Mouse (Mus musculus): ENCODE data around the gene Mapt. TPM values are rescaled to one million over a fixed set of nuclear protein-coding genes. Genes with fewer than 3 reads are reported as not detected.

Gene Mapt
- polyA plus RNA-seq, 1 experiment from 2014 or later: 10.3 TPM

DNA sequence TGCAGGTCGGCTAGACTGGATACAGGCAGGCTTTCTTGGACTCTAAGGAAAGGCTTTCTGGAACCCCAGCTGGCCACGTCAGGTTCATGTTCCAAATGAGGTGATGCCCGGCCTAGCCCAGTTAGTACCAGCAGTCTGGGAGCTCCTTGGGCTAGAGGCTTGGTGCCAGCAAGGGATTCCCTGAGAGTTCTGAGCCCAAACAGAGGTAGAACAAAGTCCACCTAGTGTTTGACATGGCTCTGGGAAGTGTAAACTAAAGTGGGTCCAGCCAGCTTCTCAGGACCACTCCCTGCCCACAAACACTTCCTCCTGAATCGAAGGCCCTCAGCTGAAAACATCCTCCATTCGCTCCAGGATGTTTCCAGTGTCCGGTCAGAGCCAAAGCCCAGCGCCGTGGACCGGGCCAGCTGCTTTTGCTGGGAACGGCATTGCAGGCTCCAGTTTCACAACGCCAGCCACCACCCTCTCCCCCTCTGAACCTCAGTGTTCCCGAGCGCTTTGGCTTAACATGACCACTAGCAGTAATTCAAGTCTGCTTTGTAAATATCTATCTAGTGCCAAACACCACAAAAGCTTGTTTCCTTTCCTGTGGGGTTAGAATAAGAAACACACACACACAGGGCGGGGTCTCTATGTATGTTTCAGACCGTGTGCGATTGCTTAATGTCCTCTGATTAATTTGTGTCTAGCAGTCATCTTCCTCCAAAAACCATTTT, 85.7 kb downstream of the Mapt start:
- 49% methylated on average over 16 of the region's 16 CpGs for WGBS
- no peak overlapping the region for H3K4me3 ChIP-seq (ENCODE audit: low read length)
- H3K9me3 ChIP-seq (ENCODE audit: low read length): no peaks in the 10 kb centered on the region
- no peak overlapping the region for H3K9ac ChIP-seq (replicated peaks; ENCODE audit: low read length)
- H3K36me3 ChIP-seq (ENCODE audit: insufficient read depth, low read length): no peaks in the 10 kb centered on the region
- no peak overlapping the region for H3K27ac ChIP-seq (ENCODE audit: low read length)
- H3K27me3 ChIP-seq (ENCODE audit: insufficient read depth, low read length): no peaks in the 10 kb centered on the region
- peaks cover 16% of the 10 kb centered on the region for H3K4me1 ChIP-seq (ENCODE audit: insufficient read depth, low read length)
- ATAC-seq (ENCODE audit: low FRiP score, low TSS enrichment): no peak
- H3K4me2 ChIP-seq (replicated peaks; ENCODE audit: low read depth, low read length): peak overlapping the region; percentile 8; the same call in 1 of the 2 replicates

DNA sequence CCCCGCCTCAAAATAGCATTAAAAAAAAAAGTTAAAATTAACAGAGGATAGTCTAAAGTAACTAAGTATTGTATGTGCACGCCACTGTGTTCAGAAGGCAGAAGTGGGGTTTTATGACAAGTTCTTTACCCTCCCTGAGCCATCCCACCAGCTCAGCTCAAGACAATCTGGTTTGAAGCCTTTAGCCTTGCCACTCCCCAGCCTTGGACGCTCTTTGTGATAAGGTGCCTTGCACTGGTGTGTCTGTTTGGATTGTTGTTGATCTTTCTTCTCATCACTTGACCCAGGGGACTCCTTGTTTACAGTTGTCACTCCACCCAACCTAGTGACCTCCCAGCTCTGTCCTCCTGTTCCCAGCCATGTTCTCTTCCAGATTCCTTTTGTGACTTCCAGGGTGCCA, 86.4 kb downstream of the Mapt start:
- no peaks in the 10 kb centered on the region for H3K9me3 ChIP-seq (ENCODE audit: low read length)
- no peaks in the 10 kb centered on the region for H3K27me3 ChIP-seq (ENCODE audit: insufficient read depth, low read length)
- H3K4me2 ChIP-seq (replicated peaks; ENCODE audit: low read depth, low read length): no peak overlapping the region
- 83% methylated on average over 3 of the region's 3 CpGs for WGBS
- H3K4me1 ChIP-seq (ENCODE audit: insufficient read depth, low read length): peaks cover 16% of the 10 kb centered on the region
- no peak overlapping the region for H3K4me3 ChIP-seq (ENCODE audit: low read length)
- no peaks in the 10 kb centered on the region for H3K36me3 ChIP-seq (ENCODE audit: insufficient read depth, low read length)
- ATAC-seq (ENCODE audit: low FRiP score, low TSS enrichment): no peak
- H3K9ac ChIP-seq (replicated peaks; ENCODE audit: low read length): no peak overlapping the region
- no peak overlapping the region for H3K27ac ChIP-seq (ENCODE audit: low read length)

DNA sequence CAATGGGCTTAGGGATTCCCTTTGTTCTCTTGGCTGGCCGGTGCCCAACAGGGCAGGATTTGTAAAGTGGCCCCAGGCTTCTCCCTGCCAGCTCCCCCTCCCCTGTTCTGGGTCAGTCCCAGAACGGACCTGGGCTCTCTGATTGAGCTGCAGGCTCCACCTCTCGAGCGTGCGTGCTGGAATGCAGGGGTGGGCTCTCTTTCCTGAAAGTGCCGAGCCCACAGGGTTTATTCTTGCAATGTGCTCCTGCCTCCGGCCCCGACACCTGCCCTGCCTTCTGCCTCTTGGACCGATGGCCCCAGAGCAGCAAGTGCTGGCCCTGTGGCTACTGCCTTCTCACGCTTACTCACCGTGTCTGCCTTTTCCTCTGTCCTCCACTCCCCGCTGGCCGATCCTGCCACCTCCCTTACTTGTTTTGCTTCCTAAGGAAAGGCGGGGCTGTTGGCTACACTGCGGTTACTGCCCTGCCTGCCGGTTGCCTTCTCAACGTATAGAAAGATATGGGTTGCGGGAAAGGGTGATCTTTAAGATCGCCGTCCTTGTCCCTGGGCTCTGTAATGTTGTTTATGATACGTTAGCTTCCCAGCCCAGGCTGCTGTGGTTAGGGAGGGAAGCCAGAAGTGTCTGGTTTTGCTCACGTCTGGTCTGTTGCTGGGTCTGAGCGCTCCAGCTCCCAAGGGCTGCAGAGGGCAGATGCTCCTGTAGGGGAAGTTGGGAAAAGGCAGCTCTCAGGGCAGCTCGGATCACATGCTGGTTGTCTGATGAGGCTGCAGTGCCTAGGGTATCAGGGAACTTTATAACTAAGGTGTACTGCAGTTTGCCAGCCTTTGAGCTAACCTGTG, 88.0 kb downstream of the Mapt start:
- Histone ChIP-seq H3K9ac (replicated peaks; ENCODE audit: low read length) (peak overlapping the region; percentile 61), H3K4me3 (ENCODE audit: low read length) (peak overlapping the region; percentile 50), H3K9me3 (ENCODE audit: low read length) (no peaks in the 10 kb centered on the region), H3K27ac (ENCODE audit: low read length) (no peak overlapping the region; the same call in 1 of the 2 replicates), H3K4me2 (replicated peaks; ENCODE audit: low read depth, low read length) (peak overlapping the region; percentile 80), H3K36me3 (ENCODE audit: insufficient read depth, low read length) (no peaks in the 10 kb centered on the region), H3K27me3 (ENCODE audit: insufficient read depth, low read length) (no peaks in the 10 kb centered on the region), H3K4me1 (ENCODE audit: insufficient read depth, low read length) (peaks cover 16% of the 10 kb centered on the region)
- under 1% methylated on average over 23 of the region's 24 CpGs for WGBS
- peak; percentile 53 for ATAC-seq (ENCODE audit: low FRiP score, low TSS enrichment)

DNA sequence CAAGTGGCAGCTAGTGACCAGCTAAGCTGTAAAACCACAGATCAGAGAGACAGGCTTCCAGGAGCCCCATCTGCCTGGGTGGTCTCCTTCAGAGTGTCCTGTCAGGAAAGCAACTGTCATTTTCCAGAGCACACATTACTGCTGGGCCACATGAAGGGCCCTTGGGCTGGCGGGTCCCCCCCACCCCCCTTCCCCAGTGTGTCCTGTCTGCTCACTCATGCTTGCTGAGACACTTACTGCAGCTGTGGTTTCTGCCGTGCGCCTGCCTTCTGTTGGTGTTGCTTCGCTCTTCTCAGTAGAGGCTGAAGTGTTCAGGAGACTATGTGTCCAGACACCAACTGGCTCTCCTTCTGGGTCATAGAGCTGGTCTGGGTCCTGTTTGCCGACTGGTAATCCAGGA, 89.3 kb downstream of the Mapt start:
- H3K27ac ChIP-seq (ENCODE audit: low read length): no peak overlapping the region
- H3K27me3 ChIP-seq (ENCODE audit: insufficient read depth, low read length): no peaks in the 10 kb centered on the region
- H3K9ac ChIP-seq (replicated peaks; ENCODE audit: low read length): no peak overlapping the region
- no peaks in the 10 kb centered on the region for H3K36me3 ChIP-seq (ENCODE audit: insufficient read depth, low read length)
- peaks cover 16% of the 10 kb centered on the region for H3K4me1 ChIP-seq (ENCODE audit: insufficient read depth, low read length)
- no peak overlapping the region for H3K4me2 ChIP-seq (replicated peaks; ENCODE audit: low read depth, low read length)
- no peak overlapping the region for H3K4me3 ChIP-seq (ENCODE audit: low read length)
- 37% methylated on average over 5 of the region's 5 CpGs for WGBS
- no peaks in the 10 kb centered on the region for H3K9me3 ChIP-seq (ENCODE audit: low read length)
- ATAC-seq (ENCODE audit: low FRiP score, low TSS enrichment): no peak

DNA sequence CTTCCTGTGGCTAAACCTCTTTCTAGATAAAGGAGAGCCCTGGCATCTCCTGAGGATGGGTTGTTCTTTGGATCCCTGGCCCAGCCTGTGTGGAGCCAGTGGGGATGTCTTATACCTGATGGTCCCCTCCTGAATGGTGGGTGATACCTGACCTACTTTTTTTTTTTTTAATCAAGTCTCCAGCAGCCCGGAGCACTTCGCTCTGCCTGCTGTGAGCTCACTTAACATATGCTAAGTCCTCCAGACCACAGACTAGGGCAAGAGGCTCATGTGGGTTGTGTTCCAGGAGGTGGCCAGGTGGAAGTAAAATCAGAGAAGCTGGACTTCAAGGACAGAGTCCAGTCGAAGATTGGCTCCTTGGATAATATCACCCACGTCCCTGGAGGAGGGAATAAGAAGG, 91.0 kb downstream of the Mapt start:
- Histone ChIP-seq H3K27ac (ENCODE audit: low read length) (no peak overlapping the region), H3K36me3 (ENCODE audit: insufficient read depth, low read length) (no peaks in the 10 kb centered on the region), H3K27me3 (ENCODE audit: insufficient read depth, low read length) (no peaks in the 10 kb centered on the region), H3K4me2 (replicated peaks; ENCODE audit: low read depth, low read length) (no peak overlapping the region), H3K9ac (replicated peaks; ENCODE audit: low read length) (no peak overlapping the region), H3K4me1 (ENCODE audit: insufficient read depth, low read length) (peaks cover 16% of the 10 kb centered on the region), H3K9me3 (ENCODE audit: low read length) (peaks cover 4% of the 10 kb centered on the region), H3K4me3 (ENCODE audit: low read length) (no peak overlapping the region)
- no peak for ATAC-seq (ENCODE audit: low FRiP score, low TSS enrichment)
- 25% methylated on average over 4 of the region's 4 CpGs for WGBS

DNA sequence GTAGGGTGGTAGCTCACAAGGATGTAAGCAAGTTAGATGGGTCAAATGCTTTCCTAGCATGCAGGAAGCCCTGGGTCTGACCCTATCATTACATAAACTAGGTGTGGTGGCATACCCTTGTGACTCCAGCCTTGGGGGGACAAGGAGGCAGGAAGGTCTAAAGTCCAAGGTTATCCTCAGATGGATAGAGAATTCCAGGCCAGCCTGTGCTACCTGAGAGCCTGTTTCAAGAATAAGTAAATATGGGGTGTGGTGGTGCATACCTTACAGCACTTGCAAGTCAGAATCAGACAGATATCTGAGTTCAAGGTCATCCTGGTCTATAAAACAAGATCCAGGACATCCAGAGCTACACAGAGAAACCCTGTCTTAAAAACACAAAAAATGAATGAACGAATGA, 96.3 kb downstream of the Mapt start:
- Histone ChIP-seq H3K4me3 (ENCODE audit: low read length) (no peak overlapping the region), H3K9me3 (ENCODE audit: low read length) (peaks cover 4% of the 10 kb centered on the region), H3K27me3 (ENCODE audit: insufficient read depth, low read length) (no peaks in the 10 kb centered on the region), H3K36me3 (ENCODE audit: insufficient read depth, low read length) (peaks cover 5% of the 10 kb centered on the region), H3K4me1 (ENCODE audit: insufficient read depth, low read length) (no peaks in the 10 kb centered on the region), H3K27ac (ENCODE audit: low read length) (no peak overlapping the region), H3K4me2 (replicated peaks; ENCODE audit: low read depth, low read length) (no peak overlapping the region), H3K9ac (replicated peaks; ENCODE audit: low read length) (no peak overlapping the region)
- no peak for ATAC-seq (ENCODE audit: low FRiP score, low TSS enrichment)
- WGBS: 100% methylated on average over 1 of the region's 1 CpGs

DNA sequence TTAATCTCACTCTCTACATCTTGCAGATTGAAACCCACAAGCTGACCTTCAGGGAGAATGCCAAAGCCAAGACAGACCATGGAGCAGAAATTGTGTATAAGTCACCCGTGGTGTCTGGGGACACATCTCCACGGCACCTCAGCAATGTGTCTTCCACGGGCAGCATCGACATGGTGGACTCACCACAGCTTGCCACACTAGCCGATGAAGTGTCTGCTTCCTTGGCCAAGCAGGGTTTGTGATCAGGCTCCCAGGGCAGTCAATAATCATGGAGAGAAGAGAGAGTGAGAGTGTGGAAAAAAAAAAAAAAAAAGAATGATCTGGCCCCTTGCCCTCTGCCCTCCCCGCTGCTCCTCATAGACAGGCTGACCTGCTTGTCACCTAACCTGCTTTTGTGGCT, 96.8 kb downstream of the Mapt start:
- Histone ChIP-seq H3K4me3 (ENCODE audit: low read length) (no peak overlapping the region), H3K27me3 (ENCODE audit: insufficient read depth, low read length) (no peaks in the 10 kb centered on the region), H3K27ac (ENCODE audit: low read length) (no peak overlapping the region), H3K4me2 (replicated peaks; ENCODE audit: low read depth, low read length) (no peak overlapping the region), H3K36me3 (ENCODE audit: insufficient read depth, low read length) (peaks cover 10% of the 10 kb centered on the region), H3K4me1 (ENCODE audit: insufficient read depth, low read length) (no peaks in the 10 kb centered on the region), H3K9me3 (ENCODE audit: low read length) (peaks cover 4% of the 10 kb centered on the region), H3K9ac (replicated peaks; ENCODE audit: low read length) (no peak overlapping the region)
- 85% methylated on average over 6 of the region's 6 CpGs for WGBS
- ATAC-seq (ENCODE audit: low FRiP score, low TSS enrichment): no peak

DNA sequence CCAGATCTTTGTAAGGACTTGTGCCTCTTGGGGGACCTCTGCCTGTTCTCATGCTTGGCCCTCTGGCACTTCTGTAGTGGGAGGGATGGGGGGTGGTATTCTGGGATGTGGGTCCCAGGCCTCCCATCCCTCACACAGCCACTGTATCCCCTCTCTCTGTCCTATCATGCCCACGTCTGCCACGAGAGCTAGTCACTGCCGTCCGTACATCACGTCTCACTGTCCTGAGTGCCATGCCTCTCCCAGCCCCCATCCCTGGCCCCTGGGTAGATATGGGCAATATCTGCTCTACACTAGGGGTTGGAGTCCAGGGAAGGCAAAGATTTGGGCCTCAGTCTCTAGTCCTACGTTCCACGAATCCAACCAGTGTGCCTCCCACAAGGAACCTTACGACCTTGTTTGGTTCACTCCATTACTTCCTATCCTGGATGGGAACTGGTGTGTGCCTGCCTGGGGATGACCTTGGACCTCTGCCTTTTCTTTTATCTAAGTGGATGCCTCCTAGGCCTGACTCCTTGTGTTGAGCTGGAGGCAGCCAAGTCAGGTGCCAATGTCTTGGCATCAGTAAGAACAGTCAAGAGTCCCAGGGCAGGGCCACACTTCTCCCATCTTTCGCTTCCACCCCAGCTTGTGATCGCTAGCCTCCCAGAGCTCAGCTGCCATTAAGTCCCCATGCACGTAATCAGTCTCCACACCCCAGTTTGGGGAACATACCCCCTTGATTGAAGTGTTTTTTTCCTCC, 98.2 kb downstream of the Mapt start:
- no peak overlapping the region for H3K4me2 ChIP-seq (replicated peaks; ENCODE audit: low read depth, low read length)
- H3K4me3 ChIP-seq (ENCODE audit: low read length): no peak overlapping the region
- peaks cover 17% of the 10 kb centered on the region for H3K36me3 ChIP-seq (ENCODE audit: insufficient read depth, low read length)
- H3K27me3 ChIP-seq (ENCODE audit: insufficient read depth, low read length): no peaks in the 10 kb centered on the region
- no peak overlapping the region for H3K9ac ChIP-seq (replicated peaks; ENCODE audit: low read length)
- 72% methylated on average over 11 of the region's 11 CpGs for WGBS
- H3K27ac ChIP-seq (ENCODE audit: low read length): no peak overlapping the region
- H3K9me3 ChIP-seq (ENCODE audit: low read length): peaks cover 4% of the 10 kb centered on the region
- no peaks in the 10 kb centered on the region for H3K4me1 ChIP-seq (ENCODE audit: insufficient read depth, low read length)
- ATAC-seq (ENCODE audit: low FRiP score, low TSS enrichment): no peak

DNA sequence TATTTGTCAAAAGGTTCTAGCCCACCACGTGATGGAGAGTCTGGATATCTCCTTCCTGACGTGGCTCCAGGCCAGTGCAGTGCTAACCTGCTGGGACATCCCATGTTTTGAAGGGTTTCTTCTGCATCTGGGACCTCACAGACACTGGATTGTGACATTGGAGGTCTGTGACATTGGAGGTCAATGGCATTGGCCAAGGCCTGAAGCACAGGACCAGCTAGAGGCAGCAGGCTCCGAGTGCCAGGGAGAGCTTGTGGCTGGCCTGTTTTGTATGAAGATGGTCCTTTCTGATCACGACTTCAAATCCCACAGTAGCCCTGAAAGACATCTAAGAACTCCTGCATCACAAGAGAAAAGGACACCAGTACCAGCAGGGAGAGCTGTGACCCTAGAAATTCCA, 99.0 kb downstream of the Mapt start:
- Histone ChIP-seq H3K36me3 (ENCODE audit: insufficient read depth, low read length) (peaks cover 25% of the 10 kb centered on the region), H3K4me2 (replicated peaks; ENCODE audit: low read depth, low read length) (no peak overlapping the region), H3K27me3 (ENCODE audit: insufficient read depth, low read length) (no peaks in the 10 kb centered on the region), H3K9me3 (ENCODE audit: low read length) (peaks cover 4% of the 10 kb centered on the region), H3K9ac (replicated peaks; ENCODE audit: low read length) (no peak overlapping the region), H3K4me1 (ENCODE audit: insufficient read depth, low read length) (no peaks in the 10 kb centered on the region), H3K27ac (ENCODE audit: low read length) (no peak overlapping the region), H3K4me3 (ENCODE audit: low read length) (no peak overlapping the region)
- ATAC-seq (ENCODE audit: low FRiP score, low TSS enrichment): no peak
- 82% methylated on average over 4 of the region's 4 CpGs for WGBS
